Comparison of ENCODE assay signal across 8 mouse cellular contexts in genomic region chr3:83446154-83446667, GRCm38 (mm10).
DNase-seq lines count a peak whose midpoint lies in the region.

No protein-coding gene starts in this region.

- intact Hi-C loops in heart, postnatal 10 days (cut with DNase I), result no loop called here

- DNase-seq in left cerebral cortex, adult 18-20 months (ENCODE audit: low spot score in 2 of 2), result peak; percentile 9 to 10
- no peak for DNase-seq in left cerebral cortex, adult 11 months (ENCODE audit: low spot score)
- DNase-seq in adrenal gland, postnatal 10 days, result peak; percentile 87
- DNase-seq in heart, postnatal 10 days, result peak; percentile 79
- peak; percentile 64 for DNase-seq in ovary, postnatal 36 days (ENCODE audit: low spot score)
- no peak for DNase-seq in cerebellum, postnatal 25 days
- no peak for DNase-seq in spleen, postnatal 10 days (ENCODE audit: low spot score in 2 of 2)
- DNase-seq in spleen, adult 12 weeks (ENCODE audit: low spot score), result no peak

Comparison
In these comparisons a context has a peak if more than half of its experiments do, and no peak if none do; other contexts are left out.
1. DNase-seq: peak in left cerebral cortex, adult 18-20 months (2 of 2), adrenal gland, postnatal 10 days (single experiment), heart, postnatal 10 days (2 of 2) and ovary, postnatal 36 days (single experiment); none in left cerebral cortex, adult 11 months (single experiment), cerebellum, postnatal 25 days (0 of 2), spleen, postnatal 10 days (0 of 2) and spleen, adult 12 weeks (single experiment).